Mouse (Mus musculus) G1E-ER4 (cell line): ENCODE measurements around the gene Cacna1d. TPM values are rescaled to one million over a fixed set of nuclear protein-coding genes. Genes with fewer than 3 reads are reported as not detected.

Experiments
- GATA1 ChIP-seq: IDR thresholded peaks from one replicate; pipeline ENCODE4 v1.8.0; 2012; ENCODE audit warnings: low read length, inconsistent platforms
- polyA plus RNA-seq: library from polyadenylated mRNA; stranded (reverse); fragments of >175 nt; gene quantifications from 2 replicates; pipeline ENCODE4 v1.2.3, GENCODE M21; 2012

Gene Cacna1d
- polyA plus RNA-seq, 1 experiment, result not detected

DNA sequence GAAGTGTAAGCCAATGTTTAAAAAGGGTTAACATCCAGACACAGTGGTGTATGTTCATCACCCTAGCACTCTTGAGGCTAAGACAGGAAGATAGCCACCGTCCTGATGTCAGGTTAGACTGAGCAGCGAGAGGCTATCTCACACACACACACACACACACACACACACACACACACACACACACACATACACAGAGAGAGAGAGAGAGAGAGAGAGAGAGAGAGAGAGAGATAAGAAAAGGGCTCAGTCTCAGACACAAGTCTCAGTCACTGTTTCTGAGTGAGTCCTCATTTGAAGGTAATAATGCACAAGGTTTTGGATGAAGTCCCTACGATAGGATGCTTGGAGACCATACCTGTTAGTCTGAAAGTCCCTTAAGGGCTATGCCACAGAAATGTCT, 322.9 kb downstream of the Cacna1d start:
- no peak for TF ChIP-seq GATA1

- TF ChIP-seq GATA1, result no peak
Observed at GRCm38 (mm10) chr14:30167606-30168005, 323.6 kb downstream of the Cacna1d start.

- TF ChIP-seq GATA1, result no peak
Observed at GRCm38 (mm10) chr14:30166036-30166435, 325.2 kb downstream of the Cacna1d start.

DNA sequence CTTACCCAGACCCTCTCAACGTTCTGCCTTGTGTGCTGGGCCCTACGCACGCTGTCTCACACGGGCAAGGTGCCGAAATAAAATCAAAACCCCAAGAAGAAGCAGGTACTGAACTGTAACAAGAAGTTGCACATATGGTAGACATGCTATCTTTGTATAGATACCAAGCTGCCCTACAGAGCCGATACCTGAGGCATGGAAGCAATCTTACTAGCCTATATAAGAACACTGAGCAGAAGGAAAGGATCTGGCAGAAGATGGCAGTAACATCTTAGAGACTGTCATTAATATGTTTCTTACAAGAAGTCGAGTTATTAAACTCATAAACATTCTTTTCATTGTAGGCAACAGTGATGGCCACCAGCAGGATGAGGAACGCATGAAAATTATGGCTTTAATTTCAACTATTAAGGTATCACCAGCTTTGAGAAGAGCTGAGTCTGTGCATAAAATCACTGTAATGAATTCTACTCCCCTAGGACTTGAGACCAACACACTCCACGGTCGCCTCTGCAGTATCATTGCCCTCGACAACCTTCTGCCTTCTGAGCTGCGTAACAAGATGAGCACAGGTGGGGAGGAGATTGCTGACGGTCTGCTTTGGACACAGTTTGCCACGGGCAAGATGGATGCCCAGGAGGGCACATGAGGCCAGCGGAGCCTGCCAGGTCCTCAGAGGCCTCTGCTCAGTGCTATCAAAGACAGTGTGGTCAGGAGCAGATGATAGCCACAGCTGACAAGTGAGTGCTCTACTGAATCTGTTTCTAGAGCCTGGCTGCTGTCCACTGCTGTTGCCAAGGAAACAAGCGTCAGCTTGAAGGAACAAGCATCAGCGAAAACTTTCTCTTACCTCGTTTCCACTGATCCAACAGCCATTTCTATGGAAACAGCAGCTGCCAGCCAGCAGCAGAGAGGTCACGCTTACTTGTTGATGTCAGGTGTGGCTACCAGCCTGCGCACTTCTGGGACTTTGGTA, 327.2 kb downstream of the Cacna1d start:
- TF ChIP-seq GATA1, result no peak

GRCm38 (mm10) chr14:30147774-30148173, 343.5 kb downstream of the Cacna1d start:
- TF ChIP-seq GATA1, result no peak

GRCm38 (mm10) chr14:30138379-30138964, 352.8 kb downstream of the Cacna1d start:
- no peak for TF ChIP-seq GATA1

DNA sequence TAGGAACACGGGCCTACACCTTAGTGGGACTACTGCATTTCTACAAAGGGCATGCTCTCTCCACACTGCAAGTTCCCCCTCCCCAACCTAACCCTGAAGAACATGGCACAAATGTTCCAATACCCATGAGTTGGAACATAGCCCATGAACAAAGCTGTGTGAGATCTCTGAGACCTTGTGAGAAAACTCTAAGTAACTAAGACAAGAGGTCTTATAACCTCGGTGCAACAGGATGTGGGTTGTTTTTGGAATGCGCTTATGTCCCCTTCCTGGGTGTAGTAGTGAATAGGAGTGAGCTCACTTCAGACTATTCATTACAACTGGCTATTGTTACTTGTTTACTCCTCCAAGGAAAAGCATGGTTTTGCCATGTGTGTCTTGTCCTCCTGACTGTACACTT, 353.3 kb downstream of the Cacna1d start:
- TF ChIP-seq GATA1, result no peak

DNA sequence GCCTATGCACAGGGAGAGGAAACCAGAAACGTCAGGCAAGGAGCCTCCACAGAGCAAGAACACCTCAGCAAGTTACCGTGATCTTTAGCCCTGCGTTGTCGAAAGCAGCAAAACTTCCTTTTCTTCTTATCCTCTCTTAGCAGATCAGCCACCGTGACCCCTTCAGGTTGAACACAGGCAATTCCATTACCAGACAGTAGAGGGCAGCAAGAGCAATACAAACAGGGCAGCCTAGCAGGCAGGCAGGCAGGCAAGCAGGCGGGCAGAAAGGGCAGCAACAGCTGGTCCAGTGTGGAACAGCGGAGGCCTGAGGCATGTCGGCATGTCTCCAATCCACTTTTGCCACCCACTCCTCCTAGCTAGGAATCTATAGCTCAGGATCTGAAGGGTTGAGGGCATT, 354.3 kb downstream of the Cacna1d start:
- TF ChIP-seq GATA1, result no peak

- TF ChIP-seq GATA1, result no peak
Observed at GRCm38 (mm10) chr14:30135351-30135750, 355.9 kb downstream of the Cacna1d start.

DNA sequence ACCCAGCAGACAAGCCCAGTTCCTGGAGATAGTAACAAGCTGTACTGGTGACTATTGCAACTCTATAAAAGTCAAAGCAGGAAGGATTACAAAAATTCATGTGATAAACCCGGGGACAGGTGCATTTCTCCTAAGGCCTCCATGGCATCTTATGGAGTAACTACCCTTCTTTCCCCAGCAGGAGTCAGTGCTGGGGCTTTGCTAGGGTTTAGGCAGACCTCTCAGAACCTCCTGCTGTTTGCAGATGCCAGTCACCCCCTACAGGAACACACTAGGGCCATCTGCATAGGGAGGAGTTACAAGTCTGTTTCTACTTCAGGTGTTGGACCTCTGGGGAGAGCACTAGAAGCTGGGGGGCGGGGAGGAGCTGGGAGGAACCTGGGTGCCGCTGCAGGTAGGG, 357.6 kb downstream of the Cacna1d start:
- no peak for TF ChIP-seq GATA1

- TF ChIP-seq GATA1, result no peak
Observed at GRCm38 (mm10) chr14:30131256-30131655, 360.0 kb downstream of the Cacna1d start.

DNA sequence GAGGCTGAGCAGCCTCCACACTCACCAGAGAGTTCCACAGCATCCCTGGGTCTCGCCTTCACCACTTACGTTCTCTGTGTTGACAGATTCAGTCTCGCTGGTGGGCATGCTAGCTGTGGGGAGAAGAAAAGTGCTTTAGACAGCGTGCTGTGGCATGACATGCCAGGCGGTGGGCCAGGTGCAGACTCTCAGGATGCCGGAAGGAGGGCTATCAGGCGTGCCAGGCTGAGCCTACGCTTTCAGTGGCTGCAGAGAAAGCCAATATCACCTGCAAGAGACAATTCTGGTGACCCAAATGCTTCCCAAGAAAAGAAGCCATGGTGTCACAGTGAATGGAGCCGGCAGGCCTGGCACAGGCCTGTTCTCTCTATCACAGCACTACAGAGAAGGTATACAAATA, 361.2 kb downstream of the Cacna1d start:
- no peak for TF ChIP-seq GATA1

- TF ChIP-seq GATA1, result no peak
Observed at GRCm38 (mm10) chr14:30129378-30129777, 361.9 kb downstream of the Cacna1d start.

- no peak for TF ChIP-seq GATA1
Observed at GRCm38 (mm10) chr14:30124951-30125690, 366.1 kb downstream of the Cacna1d start.

- no peak for TF ChIP-seq GATA1
Observed at GRCm38 (mm10) chr14:30120023-30120422, 371.2 kb downstream of the Cacna1d start.
